Mouse (Mus musculus) embryonic facial prominence, embryonic 15.5 days (tissue): ENCODE measurements at regions not wholly inside any gene's neighbourhood (a gene's known extent, or its start where the extent isn't known, plus 50 kb on each side); places are given as distances from the start of the nearest gene placed in this dataset.

ENCODE experiments used
- ATAC-seq: fragments of 200-750 bp; cut with Nextera tagmentation; 2 replicates; pipeline ENCODE4 v1.8.0; 2017; ENCODE audit warnings: low read depth, moderate TSS enrichment; ENCODE audit not compliant: insufficient number of reproducible peaks, low FRiP score, low TSS enrichment
- H3K27ac ChIP-seq: fragments of 300-500 bp; sonication (generic); replicated peaks from 2 replicates; pipeline ENCODE4 v1.5.1; 2015; ENCODE audit warnings: mild to moderate bottlenecking, inconsistent platforms
- H3K27me3 ChIP-seq: fragments of 300-500 bp; sonication (generic); 2 replicates; pipeline ENCODE4 v1.6.1; 2015; ENCODE audit warnings: inconsistent platforms
- H3K36me3 ChIP-seq: fragments of 300-500 bp; sonication (generic); 2 replicates; pipeline ENCODE4 v1.6.1; 2015; ENCODE audit warnings: mild to moderate bottlenecking, inconsistent platforms
- H3K4me1 ChIP-seq: fragments of 300-500 bp; sonication (generic); 2 replicates; pipeline ENCODE4 v1.6.1; 2015; ENCODE audit warnings: inconsistent platforms
- H3K4me2 ChIP-seq: fragments of 300-500 bp; sonication (generic); replicated peaks from 2 replicates; pipeline ENCODE4 v1.6.1; 2015; ENCODE audit warnings: mild to moderate bottlenecking, inconsistent platforms
- H3K4me3 ChIP-seq: fragments of 300-500 bp; sonication (generic); replicated peaks from 2 replicates; pipeline ENCODE4 v1.5.1; 2015; ENCODE audit warnings: mild to moderate bottlenecking, inconsistent platforms
- H3K9ac ChIP-seq: fragments of 300-500 bp; sonication (generic); 2 replicates; pipeline ENCODE4 v1.6.1; 2015; ENCODE audit warnings: inconsistent platforms
- H3K9me3 ChIP-seq: fragments of 300-500 bp; sonication (generic); replicated peaks from 2 replicates; pipeline ENCODE4 v1.6.1; 2016; ENCODE audit warnings: inconsistent platforms
- WGBS: fragments of 180-500 bp; shearing (Covaris S2); methylation state at CpG from one replicate; pipeline ENCODE4 v1.1.7; 2015; 5-methylcytosine and 5-hydroxymethylcytosine counted together

DNA sequence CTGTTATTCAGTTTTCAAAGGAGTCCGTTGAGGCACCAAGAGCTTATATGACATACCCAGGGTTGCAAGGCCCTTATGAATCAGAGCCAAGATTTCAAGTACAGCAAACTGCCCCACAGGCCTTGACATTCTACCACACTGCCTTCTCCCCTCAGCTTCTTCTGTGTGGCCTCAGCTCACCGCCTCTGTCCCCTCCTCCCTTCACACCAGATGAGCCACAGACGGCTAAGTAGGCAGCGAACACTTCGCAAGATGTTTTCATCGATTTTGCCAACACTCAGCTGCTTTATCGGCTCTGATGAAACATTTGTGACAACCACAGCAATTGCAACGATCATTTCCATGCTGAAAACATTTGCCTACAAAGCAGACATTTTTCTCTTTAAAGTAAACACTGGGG is 556.7 kb downstream of the Insc start:
- no peak overlapping the region for H3K27ac ChIP-seq
- peaks cover 9% of the 10 kb centered on the region for H3K27me3 ChIP-seq
- no peaks in the 10 kb centered on the region for H3K36me3 ChIP-seq
- no peak overlapping the region for H3K9ac ChIP-seq
- WGBS: 57% methylated on average over 8 of the region's 8 CpGs
- no peaks in the 10 kb centered on the region for H3K9me3 ChIP-seq
- H3K4me1 ChIP-seq: peaks cover 12% of the 10 kb centered on the region
- no peak for ATAC-seq
- H3K4me3 ChIP-seq: no peak overlapping the region
- H3K4me2 ChIP-seq: no peak overlapping the region

DNA sequence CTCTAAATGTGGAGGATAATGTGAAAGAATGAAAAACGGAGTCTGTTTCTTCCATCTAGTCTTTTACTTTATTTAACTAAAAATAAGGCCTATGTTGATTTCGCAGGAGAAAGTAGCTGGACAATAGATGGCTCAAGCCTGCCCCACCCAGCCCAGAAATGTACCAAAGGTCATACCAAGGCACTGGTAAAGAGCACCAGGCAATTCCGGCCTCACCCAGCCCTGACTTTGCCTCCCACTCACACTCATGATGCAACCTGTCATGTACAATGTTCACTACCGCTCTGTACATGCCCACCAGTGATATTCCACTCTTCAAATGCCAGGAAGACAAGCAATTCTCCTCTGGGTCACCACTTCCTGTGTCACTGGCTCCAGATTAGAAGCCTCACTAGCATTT is 564.9 kb downstream of the Insc start:
- Histone ChIP-seq H3K36me3 (no peaks in the 10 kb centered on the region), H3K27me3 (peaks cover 21% of the 10 kb centered on the region), H3K4me1 (peaks cover 20% of the 10 kb centered on the region), H3K27ac (no peak overlapping the region), H3K9me3 (no peaks in the 10 kb centered on the region), H3K4me3 (no peak overlapping the region), H3K9ac (no peak overlapping the region), H3K4me2 (no peak overlapping the region)
- 82% methylated on average over 4 of the region's 4 CpGs for WGBS
- ATAC-seq: no peak

DNA sequence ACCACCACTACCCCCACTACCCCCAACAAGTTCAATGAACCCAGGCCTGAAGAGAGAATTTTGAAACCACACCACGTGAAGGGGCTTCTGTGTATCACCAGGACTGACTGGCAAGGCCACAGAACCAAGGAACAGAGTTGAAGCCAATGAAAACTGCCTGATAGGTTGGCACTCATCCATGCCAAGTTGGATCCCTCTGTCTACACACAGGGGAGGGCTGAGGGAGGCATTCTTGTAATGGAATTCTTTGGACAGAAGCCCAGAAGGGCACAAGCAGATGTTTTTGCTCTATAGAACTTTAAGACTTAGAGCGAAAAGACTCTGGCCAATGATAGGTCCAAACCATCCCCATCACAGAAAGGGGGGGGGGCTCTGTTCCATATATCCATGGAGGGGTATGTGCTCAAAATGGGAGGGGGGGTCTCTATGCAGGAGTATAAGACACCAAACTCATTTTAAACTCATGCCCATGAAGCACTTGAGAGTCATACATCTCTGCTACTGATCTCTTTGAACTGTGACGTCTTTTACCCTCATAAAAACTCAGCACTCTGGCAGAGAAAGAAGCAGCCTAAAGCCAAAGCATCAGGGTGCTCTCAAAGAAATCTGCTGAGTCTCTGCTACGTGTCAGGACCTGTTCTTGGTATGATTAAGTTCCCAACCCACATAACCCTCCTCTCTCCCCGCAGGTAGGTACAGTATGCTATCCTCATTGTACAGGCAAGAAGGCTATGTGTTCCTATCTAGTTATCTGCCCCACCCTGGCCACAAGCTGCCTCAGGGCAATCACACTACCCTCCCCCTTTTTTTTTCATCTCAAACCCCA is 567.1 kb downstream of the Insc start:
- Histone ChIP-seq H3K36me3 (no peaks in the 10 kb centered on the region), H3K27me3 (peaks cover 28% of the 10 kb centered on the region), H3K9me3 (no peaks in the 10 kb centered on the region), H3K4me1 (peaks cover 20% of the 10 kb centered on the region), H3K4me3 (no peak overlapping the region), H3K27ac (peak overlapping the region; percentile 55), H3K9ac (no peak overlapping the region), H3K4me2 (no peak overlapping the region)
- ATAC-seq: peak; percentile 83
- 23% methylated on average over 5 of the region's 5 CpGs for WGBS

DNA sequence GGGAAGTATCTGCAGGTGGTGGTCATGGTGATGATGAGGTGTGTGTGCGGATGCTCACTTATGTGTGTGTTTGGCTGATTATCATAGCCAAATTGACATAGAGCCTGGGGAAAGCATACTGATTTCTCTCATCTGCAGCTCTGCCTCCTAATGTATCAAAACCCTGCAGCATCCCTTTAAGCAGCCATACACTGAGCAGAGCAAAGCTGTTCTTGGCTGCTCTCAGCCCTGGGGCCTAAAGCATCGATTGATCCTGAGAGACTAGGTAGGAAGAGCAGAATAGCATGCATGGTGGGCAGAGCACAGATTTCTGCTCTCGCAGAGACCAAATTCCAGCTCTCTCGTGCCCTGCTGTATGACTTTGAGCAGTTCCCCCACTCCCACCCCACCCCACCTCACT is 576.0 kb downstream of the Insc start:
- 0 out of 2 replicates have a peak, but pooled peaks cover 5% of the 10 kb centered on the region for H3K4me1 ChIP-seq
- no peak overlapping the region for H3K4me2 ChIP-seq
- no peaks in the 10 kb centered on the region for H3K9me3 ChIP-seq
- no peak overlapping the region for H3K27ac ChIP-seq
- H3K27me3 ChIP-seq: peaks cover 24% of the 10 kb centered on the region
- ATAC-seq: no peak
- H3K9ac ChIP-seq: no peak overlapping the region
- no peaks in the 10 kb centered on the region for H3K36me3 ChIP-seq
- WGBS: 74% methylated on average over 4 of the region's 4 CpGs
- H3K4me3 ChIP-seq: no peak overlapping the region

DNA sequence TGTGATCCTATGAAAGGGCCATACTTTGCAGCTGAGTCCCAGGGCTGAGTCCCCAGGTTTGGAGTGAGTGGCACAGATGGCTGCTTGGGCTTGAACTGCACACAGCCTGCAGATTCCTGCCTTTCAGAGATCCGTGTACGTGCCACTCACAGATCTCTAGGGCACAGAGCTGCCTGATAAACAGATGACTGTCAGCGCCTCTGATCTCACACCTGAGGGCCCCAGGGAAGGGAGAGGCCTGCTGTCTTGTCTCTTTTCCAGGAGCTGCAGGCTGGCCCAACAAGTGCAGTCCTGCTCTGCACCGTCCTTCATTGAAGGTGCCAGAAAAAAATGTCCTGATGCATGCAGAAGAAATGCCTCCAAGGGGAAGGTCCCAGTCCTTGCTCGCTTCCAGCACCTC is 579.5 kb downstream of the Insc start:
- no peak for ATAC-seq
- 0 out of 2 replicates have a peak, but pooled peaks cover 5% of the 10 kb centered on the region for H3K4me1 ChIP-seq
- no peak overlapping the region for H3K9ac ChIP-seq
- no peak overlapping the region for H3K4me2 ChIP-seq
- no peak overlapping the region for H3K27ac ChIP-seq
- H3K36me3 ChIP-seq: no peaks in the 10 kb centered on the region
- 60% methylated on average over 5 of the region's 5 CpGs for WGBS
- H3K4me3 ChIP-seq: no peak overlapping the region
- no peaks in the 10 kb centered on the region for H3K9me3 ChIP-seq
- peaks cover 20% of the 10 kb centered on the region for H3K27me3 ChIP-seq

DNA sequence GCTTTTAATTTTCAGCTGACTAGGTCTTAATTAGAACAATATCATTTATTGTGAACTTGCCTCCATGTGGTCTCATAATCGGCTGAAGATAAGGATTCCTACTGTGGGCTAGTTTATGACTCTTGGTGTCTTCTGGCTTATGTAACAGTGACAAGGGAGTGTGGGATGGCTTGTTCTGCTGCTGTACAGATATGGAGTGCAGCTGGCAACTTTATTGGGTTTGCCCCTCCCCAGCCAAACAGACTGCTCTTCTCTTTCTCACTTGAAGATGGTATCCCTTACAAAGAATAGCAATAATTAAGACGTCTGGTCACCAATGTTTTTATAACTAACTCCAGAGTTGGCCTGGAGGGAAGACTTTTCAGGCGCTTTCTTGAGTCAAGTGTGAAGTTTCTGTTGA is 584.8 kb downstream of the Insc start:
- no peaks in the 10 kb centered on the region for H3K36me3 ChIP-seq
- H3K9me3 ChIP-seq: no peaks in the 10 kb centered on the region
- WGBS: 63% methylated on average over 3 of the region's 3 CpGs
- no peak overlapping the region for H3K4me3 ChIP-seq
- no peak overlapping the region for H3K4me2 ChIP-seq
- H3K27ac ChIP-seq: no peak overlapping the region
- no peaks in the 10 kb centered on the region for H3K27me3 ChIP-seq
- no peak for ATAC-seq
- no peak overlapping the region for H3K9ac ChIP-seq
- H3K4me1 ChIP-seq: peaks cover 6% of the 10 kb centered on the region; the same call in 1 of the 2 replicates

DNA sequence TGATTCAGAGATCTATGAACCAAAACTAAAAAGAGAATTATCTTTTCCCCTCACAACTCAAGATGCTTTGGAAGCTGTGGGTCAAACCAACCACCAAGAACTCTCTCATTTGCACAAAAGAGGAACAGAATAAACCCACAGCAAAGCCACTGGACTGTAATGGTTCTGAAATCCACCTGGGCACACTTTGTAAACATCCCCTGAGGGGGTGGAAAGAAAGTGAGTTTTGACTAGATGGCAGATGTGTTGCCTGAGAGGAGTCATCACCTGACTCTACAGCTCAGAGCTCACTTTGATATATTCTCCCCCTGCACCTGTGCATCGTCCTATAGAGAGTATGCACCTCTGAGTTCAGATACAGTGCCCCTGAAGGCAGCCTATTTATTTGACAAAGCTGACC is 588.2 kb downstream of the Insc start:
- no peaks in the 10 kb centered on the region for H3K9me3 ChIP-seq
- ATAC-seq: no peak
- peaks cover 6% of the 10 kb centered on the region; the same call in 1 of the 2 replicates for H3K4me1 ChIP-seq
- WGBS: 82% methylated on average over 1 of the region's 1 CpGs
- no peak overlapping the region for H3K9ac ChIP-seq
- no peaks in the 10 kb centered on the region for H3K36me3 ChIP-seq
- H3K27me3 ChIP-seq: no peaks in the 10 kb centered on the region
- H3K4me2 ChIP-seq: no peak overlapping the region
- H3K4me3 ChIP-seq: no peak overlapping the region
- no peak overlapping the region for H3K27ac ChIP-seq

DNA sequence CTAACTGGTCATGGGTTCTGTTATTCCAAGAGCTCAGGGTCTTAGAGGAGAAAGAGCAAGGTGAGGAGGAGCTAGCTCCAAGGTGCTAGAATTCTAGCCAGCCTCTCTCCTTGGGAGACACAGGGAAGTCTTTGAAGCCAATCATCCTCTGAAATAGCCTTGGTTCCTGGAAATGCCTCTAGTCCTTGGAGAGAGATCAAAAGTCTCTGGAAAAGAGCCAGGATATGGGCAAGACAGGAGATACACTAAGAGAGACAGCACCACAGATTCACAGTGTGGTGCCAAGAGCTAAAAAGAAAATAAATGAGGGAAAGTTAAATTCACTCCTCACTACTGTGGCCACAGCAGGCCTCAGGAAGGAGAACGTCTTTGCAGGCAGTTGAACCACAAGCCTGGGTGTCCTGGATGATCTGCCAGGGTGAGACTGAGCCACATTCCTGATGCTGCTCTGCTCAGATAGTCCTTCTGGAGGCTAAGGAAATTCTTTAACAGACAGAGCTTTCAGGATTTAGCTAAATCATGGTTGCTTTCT is 589.6 kb downstream of the Insc start:
- Histone ChIP-seq H3K27ac (no peak overlapping the region), H3K36me3 (no peaks in the 10 kb centered on the region), H3K9ac (no peak overlapping the region), H3K4me3 (no peak overlapping the region), H3K9me3 (no peaks in the 10 kb centered on the region), H3K4me1 (peaks cover 6% of the 10 kb centered on the region; the same call in 1 of the 2 replicates), H3K4me2 (no peak overlapping the region), H3K27me3 (no peaks in the 10 kb centered on the region)
- no peak for ATAC-seq
- WGBS: 56% methylated on average over 1 of the region's 1 CpGs

DNA sequence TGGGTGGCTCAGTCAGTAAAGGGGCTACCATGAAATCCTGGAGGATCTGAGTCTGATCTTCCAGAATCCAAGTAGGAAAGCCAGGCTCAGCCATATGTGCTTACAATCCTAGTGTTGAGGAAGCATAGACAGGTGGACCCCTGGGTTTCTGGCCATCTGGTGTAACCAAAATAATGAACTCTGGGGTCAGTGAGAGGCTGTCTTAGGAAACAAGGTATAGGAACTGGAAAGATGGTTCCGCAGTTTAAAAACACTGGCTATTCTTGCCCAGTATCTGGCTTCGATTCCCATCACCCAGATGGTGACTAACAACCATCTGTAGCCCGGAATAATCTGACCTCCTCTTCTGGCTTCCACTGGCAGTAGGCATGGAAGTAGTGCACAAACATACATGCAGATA is 591.6 kb downstream of the Insc start:
- H3K4me1 ChIP-seq: peaks cover 6% of the 10 kb centered on the region; the same call in 1 of the 2 replicates
- no peak overlapping the region for H3K4me2 ChIP-seq
- H3K27ac ChIP-seq: no peak overlapping the region
- no peaks in the 10 kb centered on the region for H3K27me3 ChIP-seq
- H3K36me3 ChIP-seq: no peaks in the 10 kb centered on the region
- 87% methylated on average over 3 of the region's 3 CpGs for WGBS
- ATAC-seq: no peak
- no peaks in the 10 kb centered on the region for H3K9me3 ChIP-seq
- no peak overlapping the region for H3K4me3 ChIP-seq
- H3K9ac ChIP-seq: no peak overlapping the region

DNA sequence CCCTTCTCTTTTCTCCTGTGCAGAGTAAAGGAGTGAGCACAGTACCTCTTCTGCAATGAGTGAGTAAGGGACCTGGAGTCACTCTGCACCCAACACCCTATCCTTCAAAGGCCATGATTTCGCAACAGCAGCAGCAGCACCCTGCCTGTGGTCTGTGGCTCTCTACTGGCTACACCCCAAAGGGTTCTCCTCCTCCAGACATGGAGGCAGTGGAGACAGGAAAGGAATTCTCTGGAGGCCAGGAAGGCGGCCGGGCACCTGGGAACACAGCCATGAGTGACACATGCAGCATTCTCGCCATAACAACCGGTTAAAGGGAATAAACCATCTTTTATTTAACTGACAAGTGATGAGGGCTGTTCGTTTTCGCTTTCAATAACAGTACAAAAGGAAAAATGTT is 596.7 kb downstream of the Insc start:
- Histone ChIP-seq H3K9me3 (no peaks in the 10 kb centered on the region), H3K4me2 (no peak overlapping the region), H3K27me3 (no peaks in the 10 kb centered on the region; the same call in 1 of the 2 replicates), H3K9ac (no peak overlapping the region), H3K4me1 (peaks cover 6% of the 10 kb centered on the region; the same call in 1 of the 2 replicates), H3K4me3 (no peak overlapping the region), H3K36me3 (no peaks in the 10 kb centered on the region), H3K27ac (no peak overlapping the region)
- WGBS: 68% methylated on average over 7 of the region's 7 CpGs
- ATAC-seq: no peak

DNA sequence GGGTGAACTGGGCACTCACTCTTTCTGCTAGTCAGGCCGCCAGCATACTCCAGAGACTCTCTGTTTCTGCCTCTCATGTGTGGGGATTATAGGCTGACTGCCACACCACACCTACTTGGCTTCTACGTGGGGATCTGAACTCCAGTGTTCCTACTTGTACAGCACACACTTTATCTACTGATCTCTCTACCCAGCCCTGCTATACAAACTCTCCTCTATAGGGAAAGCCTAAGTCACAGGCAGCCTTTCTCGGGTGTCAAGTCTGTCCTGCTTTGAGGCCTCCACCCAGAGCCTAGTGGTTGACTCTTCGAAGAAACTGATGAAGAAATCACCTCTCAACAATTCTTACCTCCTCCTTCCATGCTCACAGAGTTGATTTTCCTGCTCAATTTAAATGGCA is 597.5 kb downstream of the Insc start:
- H3K36me3 ChIP-seq: no peaks in the 10 kb centered on the region
- H3K4me2 ChIP-seq: no peak overlapping the region
- no peaks in the 10 kb centered on the region; the same call in 1 of the 2 replicates for H3K27me3 ChIP-seq
- H3K27ac ChIP-seq: no peak overlapping the region
- WGBS: 61% methylated on average over 4 of the region's 4 CpGs
- no peak for ATAC-seq
- H3K9me3 ChIP-seq: no peaks in the 10 kb centered on the region
- no peak overlapping the region for H3K9ac ChIP-seq
- H3K4me3 ChIP-seq: no peak overlapping the region
- H3K4me1 ChIP-seq: peaks cover 6% of the 10 kb centered on the region; the same call in 1 of the 2 replicates
